Mouse (Mus musculus) embryo, embryonic 10.5 days (tissue): ENCODE measurements at regions not wholly inside any gene's neighbourhood (a gene's known extent, or its start where the extent isn't known, plus 50 kb on each side); places are given as distances from the start of the nearest gene placed in this dataset.

Experiments
- DNase-seq: peaks from one replicate; pipeline ENCODE4 v3.0.0-alpha.2; 2015; ENCODE audit warnings: low spot score

DNA sequence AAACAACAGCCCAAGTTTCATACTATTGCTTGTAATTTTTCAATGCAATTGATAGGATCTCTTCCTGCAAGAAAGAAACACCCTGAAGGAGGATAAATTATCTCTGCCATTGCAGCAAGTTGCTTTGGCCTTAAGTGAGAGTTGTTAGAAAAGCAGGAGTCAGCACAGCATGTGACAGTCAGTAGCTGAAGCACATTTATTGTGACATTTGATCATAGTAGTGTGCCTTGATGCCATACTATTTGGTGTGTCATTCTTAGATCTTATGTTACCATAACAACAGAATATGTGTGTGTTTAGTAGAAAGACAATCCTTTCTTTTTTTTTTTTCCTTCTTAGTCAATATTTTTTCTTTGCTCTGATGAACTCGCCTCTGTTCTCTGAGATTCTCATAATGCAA is 115.5 kb upstream of the Tusc1 start:
- DNase-seq: no peak

DNA sequence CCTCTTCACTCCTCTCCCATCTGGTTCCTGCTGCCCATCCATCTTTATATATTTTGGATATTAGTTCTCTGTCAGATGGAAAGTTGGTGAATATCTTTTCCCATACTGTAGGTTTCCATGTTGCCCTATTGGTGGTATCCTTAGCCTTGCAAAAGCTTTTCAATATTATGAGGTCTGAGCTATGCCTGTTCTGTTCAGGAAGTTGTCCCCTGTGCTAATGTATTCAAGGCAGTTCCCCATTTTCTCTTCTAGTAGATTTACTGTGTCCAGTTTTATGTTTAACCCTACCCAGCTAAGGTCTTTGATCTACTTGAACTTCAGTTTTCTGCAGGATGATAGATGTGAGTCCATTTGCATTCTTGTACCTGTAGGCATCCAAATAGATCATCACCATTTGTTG is 109.4 kb upstream of the Tusc1 start:
- DNase-seq: no peak

DNA sequence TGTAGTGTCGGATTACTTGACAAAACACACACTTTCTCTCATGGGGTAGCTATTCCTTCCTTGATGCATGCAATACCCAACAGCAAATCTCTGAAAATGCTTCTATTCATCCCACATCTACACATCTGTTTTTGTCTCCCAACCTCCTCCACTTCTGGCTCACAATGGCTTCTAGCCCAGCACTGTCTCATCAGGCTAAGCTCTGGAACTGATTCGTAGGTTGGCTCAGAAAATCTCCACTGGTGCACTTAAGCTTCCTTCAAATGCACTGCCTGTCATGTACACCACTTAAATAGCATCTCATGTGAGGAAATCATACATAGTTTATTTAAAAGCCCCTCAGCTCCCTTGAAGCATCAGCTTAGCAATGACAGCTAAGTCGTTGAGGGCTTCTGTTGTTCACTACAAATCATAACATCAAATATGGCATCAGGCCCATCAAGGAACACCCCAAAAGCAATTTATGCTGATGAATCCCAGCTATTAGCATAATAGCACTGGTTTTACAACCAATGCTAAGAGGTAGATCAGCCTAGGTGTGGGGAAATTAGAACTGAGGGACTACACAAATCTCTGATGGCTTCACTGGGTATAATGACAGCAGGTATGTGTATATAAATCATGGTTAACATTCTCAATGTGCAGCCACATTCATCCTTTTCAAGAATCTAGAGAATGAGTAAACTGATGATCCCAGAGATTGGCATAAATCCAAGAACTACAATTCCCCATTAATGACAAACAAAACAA is 103.5 kb upstream of the Tusc1 start:
- no peak for DNase-seq

- no peak for DNase-seq
Observed at GRCm38 (mm10) chr4:93437386-93438130, 102.2 kb upstream of the Tusc1 start.

- DNase-seq: no peak
Observed at GRCm38 (mm10) chr4:93412695-93413094, 77.4 kb upstream of the Tusc1 start.

GRCm38 (mm10) chr4:93406876-93407275 is 71.6 kb upstream of the Tusc1 start:
- peak; percentile 12 for DNase-seq

DNA sequence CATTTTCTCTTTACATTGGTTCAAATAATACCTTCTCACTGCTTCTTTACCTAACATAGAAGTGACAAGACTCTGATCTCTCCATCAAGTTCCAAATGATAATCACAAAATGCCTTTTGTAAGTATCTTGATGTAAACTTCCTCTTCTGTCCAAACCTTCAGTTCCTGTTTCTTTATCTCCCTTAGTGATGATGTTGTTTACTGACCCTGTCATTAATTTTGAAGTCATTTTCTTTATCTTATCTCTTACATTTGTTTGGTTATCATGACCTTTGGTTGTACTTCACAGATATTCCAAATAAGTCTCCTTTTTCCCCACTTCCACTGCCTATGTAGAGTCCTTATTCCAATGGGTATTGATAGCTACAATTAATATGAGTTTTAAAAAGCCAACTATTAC is 65.3 kb upstream of the Tusc1 start:
- no peak for DNase-seq
